Mouse (Mus musculus) liver, postnatal 0 days (tissue): ENCODE data around the gene Fn1.

ENCODE experiments used
- CTCF ChIP-seq: sonication (generic); IDR thresholded peaks from 2 replicates; pipeline ENCODE4 v1.5.1; 2016; ENCODE audit warnings: antibody characterized with exemption, low read depth
- EP300 ChIP-seq: IDR thresholded peaks from 2 replicates; pipeline ENCODE4 v1.6.1; 2016; ENCODE audit warnings: antibody characterized with exemption, low read depth, mild to moderate bottlenecking

- no peak for TF ChIP-seq CTCF
- no peak for TF ChIP-seq EP300
These were observed 112.6 kb downstream of the Fn1 start for GRCm38 (mm10) chr1:71540437-71540836.
